Mouse (Mus musculus) stomach, embryonic 14.5 days (tissue): Measurements from ENCODE around the gene Zfp28. TPM values are rescaled to one million over a fixed set of nuclear protein-coding genes. Genes with fewer than 3 reads are reported as not detected.

Experiments
- ATAC-seq: fragments of 200-750 bp; cut with Nextera tagmentation; 2 replicates; pipeline ENCODE4 v1.8.0; 2017; ENCODE audit warnings: low read depth, moderate TSS enrichment; ENCODE audit not compliant: insufficient number of reproducible peaks, insufficient read depth, low FRiP score
- H3K27ac ChIP-seq: fragments of 300-500 bp; sonication (generic); 2 replicates; pipeline ENCODE4 v1.5.1; 2014; ENCODE audit warnings: mild to moderate bottlenecking, low read length, moderate library complexity, mixed read lengths
- H3K27me3 ChIP-seq: fragments of 300-500 bp; sonication (generic); 2 replicates; pipeline ENCODE4 v1.6.1; 2014; ENCODE audit warnings: low read length, control low read depth, mixed read lengths; ENCODE audit not compliant: control insufficient read depth, insufficient read depth
- H3K36me3 ChIP-seq: fragments of 300-500 bp; sonication (generic); 2 replicates; pipeline ENCODE4 v1.6.1; 2014; ENCODE audit warnings: mild to moderate bottlenecking, control low read depth, low read length, moderate library complexity, mixed read lengths; ENCODE audit not compliant: control insufficient read depth, insufficient read depth
- H3K4me1 ChIP-seq: fragments of 300-500 bp; sonication (generic); 2 replicates; pipeline ENCODE4 v1.6.1; 2014; ENCODE audit warnings: low read length, control low read depth, mixed read lengths; ENCODE audit not compliant: control insufficient read depth, insufficient read depth
- H3K4me2 ChIP-seq: fragments of 300-500 bp; sonication (generic); replicated peaks from 2 replicates; pipeline ENCODE4 v1.6.1; 2014; ENCODE audit warnings: low read depth, low read length, control low read depth
- H3K4me3 ChIP-seq: fragments of 300-500 bp; sonication (generic); 2 replicates; pipeline ENCODE4 v1.5.1; 2014; ENCODE audit warnings: low read depth, low read length, control low read depth
- H3K9ac ChIP-seq: fragments of 300-500 bp; sonication (generic); replicated peaks from 2 replicates; pipeline ENCODE4 v1.6.1; 2014; ENCODE audit warnings: low read depth, mild to moderate bottlenecking, control low read depth, low read length, moderate library complexity, mixed read lengths
- H3K9me3 ChIP-seq: fragments of 300-500 bp; sonication (generic); 2 replicates; pipeline ENCODE4 v1.6.1; 2016; ENCODE audit warnings: low read depth, low read length, control low read depth; ENCODE audit not compliant: control insufficient read depth
- WGBS: fragments of 180-500 bp; shearing (Covaris S2); extraction: QIAGEN DNeasy Blood & Tissue Kit; methylation state at CpG from one replicate; pipeline ENCODE4 v1.1.7; 2014; 5-methylcytosine and 5-hydroxymethylcytosine counted together
- polyA plus RNA-seq: library from polyadenylated mRNA; unstranded; fragments of >200 nt; fragmentation: Nextera tagmentation; extraction: Ambion mirVana; gene quantifications from 2 replicates; pipeline ENCODE4 v1.2.1, GENCODE M21; 2014

Zfp28 gene
- polyA plus RNA-seq, 1 experiment from 2014 or later = 8.9 TPM

DNA sequence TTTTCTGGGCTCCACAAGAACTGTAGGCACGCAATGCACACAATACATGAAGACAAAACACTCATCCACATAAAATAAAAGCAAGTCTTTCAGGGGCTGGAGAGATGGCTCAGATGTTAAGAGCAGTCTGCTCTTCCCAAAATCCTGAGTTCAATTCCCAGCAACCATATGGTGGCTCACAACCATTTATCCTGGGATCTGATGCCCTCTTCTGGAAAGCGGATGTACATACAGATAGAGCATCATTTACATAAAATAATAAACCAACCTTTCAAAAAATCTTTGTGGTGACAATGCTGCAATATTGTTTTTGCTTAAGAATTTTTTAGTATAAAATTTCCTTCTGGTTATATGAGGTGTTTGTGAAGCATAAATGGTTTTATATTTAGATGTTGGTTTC lies 1.7 kb upstream of the Zfp28 start:
- no peak overlapping the region for H3K9ac ChIP-seq
- 81% methylated on average over 2 of the region's 2 CpGs for WGBS
- no peaks in the 10 kb centered on the region for H3K27me3 ChIP-seq
- no peak overlapping the region for H3K4me3 ChIP-seq
- no peak overlapping the region for H3K4me2 ChIP-seq
- no peak for ATAC-seq
- no peak overlapping the region for H3K27ac ChIP-seq
- no peaks in the 10 kb centered on the region for H3K36me3 ChIP-seq
- no peaks in the 10 kb centered on the region for H3K9me3 ChIP-seq
- H3K4me1 ChIP-seq = peaks cover 6% of the 10 kb centered on the region; the same call in 1 of the 2 replicates

DNA sequence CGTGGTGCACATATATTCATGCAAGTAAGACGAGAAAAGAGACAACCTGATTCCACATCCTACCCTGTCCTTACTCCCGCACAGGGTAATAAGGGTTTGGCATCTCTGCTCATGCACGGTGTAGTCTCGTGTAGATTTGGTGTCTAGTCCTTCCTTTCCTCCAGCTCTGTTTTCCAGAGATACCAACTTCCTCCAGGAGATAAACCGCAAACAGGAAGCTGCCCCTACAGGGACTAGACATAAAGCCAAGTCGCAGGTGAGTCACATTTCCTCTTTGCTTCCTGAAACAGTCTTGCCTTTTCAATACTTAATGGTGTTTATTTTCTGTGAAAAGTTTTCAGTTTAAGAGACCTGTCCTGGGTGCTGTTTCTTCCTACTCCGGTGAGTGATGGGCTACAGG lies 916 bp downstream of the Zfp28 start:
- Histone ChIP-seq H3K4me1 (peaks cover 6% of the 10 kb centered on the region; the same call in 1 of the 2 replicates), H3K4me2 (peak overlapping the region; percentile 70), H3K27me3 (no peaks in the 10 kb centered on the region), H3K9me3 (no peaks in the 10 kb centered on the region), H3K27ac (no peak overlapping the region), H3K9ac (no peak overlapping the region), H3K4me3 (peak overlapping the region; percentile 64), H3K36me3 (no peaks in the 10 kb centered on the region)
- ATAC-seq = no peak
- 68% methylated on average over 8 of the region's 8 CpGs for WGBS

DNA sequence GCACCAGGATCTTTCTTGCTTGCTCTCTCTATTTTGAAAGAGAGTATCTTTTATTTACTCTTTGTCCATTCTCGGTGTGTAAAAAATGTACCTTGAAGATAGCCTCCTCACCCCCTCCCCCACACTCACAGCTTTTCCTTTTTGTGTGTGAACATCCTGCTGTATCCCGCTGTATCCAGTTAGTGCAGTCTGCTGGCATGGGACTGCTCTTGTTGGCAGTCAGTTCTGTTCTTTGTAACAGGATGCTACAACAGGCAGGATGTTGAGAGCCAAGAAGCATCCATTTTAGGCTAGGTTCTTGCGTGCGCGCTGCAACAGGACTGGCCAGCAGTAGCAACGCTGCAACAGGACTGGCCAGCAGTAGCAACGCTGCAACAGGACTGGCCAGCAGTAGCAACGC lies 3.9 kb downstream of the Zfp28 start:
- Histone ChIP-seq H3K4me2 (no peak overlapping the region), H3K4me3 (no peak overlapping the region), H3K27me3 (no peaks in the 10 kb centered on the region), H3K36me3 (peaks cover 6% of the 10 kb centered on the region), H3K27ac (no peak overlapping the region), H3K4me1 (peaks cover 6% of the 10 kb centered on the region; the same call in 1 of the 2 replicates), H3K9me3 (no peaks in the 10 kb centered on the region), H3K9ac (no peak overlapping the region)
- 93% methylated on average over 8 of the region's 8 CpGs for WGBS
- no peak for ATAC-seq

DNA sequence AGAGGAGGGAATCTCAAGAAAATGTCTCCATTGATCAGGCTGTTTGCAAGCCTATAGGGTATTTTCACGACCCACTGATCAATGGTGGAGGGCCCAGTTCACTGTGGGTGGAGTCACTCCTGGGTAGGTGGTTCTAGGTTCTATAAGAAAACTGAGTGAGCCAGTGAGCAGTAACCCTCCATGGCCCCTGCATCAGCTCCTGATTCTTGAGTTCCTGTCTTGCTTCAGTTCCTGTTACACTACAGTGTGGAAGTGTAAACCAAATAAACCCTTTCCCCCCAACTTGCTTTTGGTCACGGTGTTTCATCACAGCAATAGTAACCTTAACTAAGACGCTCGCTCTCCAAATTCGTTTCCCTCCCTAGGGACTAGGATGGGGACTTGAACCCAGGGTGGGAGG lies 5.9 kb downstream of the Zfp28 start:
- peaks cover 6% of the 10 kb centered on the region for H3K36me3 ChIP-seq
- no peak overlapping the region for H3K4me2 ChIP-seq
- no peak for ATAC-seq

DNA sequence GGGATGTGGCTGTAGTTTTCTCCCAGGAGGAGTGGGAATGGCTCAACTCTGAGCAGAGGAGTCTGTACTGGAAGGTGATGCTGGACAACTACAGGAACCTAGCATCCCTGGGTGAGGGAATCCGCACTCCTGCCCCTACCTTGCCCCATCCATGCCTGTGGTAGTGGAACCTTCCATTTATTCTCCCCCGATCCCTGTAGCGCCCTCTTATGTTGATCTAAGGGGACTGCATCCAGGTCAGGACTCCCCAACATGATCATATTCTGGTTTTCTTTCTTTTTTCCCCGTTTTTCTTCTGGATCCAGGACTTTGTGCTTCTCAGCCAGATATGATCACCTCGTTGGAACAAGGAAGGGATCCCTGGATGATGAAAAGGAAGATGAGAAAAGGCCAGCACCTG lies 6.4 kb downstream of the Zfp28 start:
- Histone ChIP-seq H3K27ac (no peak overlapping the region), H3K4me1 (no peaks in the 10 kb centered on the region), H3K9me3 (no peaks in the 10 kb centered on the region), H3K27me3 (no peaks in the 10 kb centered on the region), H3K4me2 (no peak overlapping the region), H3K9ac (no peak overlapping the region), H3K4me3 (no peak overlapping the region), H3K36me3 (peaks cover 6% of the 10 kb centered on the region)
- ATAC-seq = no peak
- 67% methylated on average over 5 of the region's 5 CpGs for WGBS

More for the DNA sequence above, 5.9 kb downstream of the Zfp28 start:
- H3K27me3 ChIP-seq = no peaks in the 10 kb centered on the region
- H3K9ac ChIP-seq = no peak overlapping the region
- no peaks in the 10 kb centered on the region for H3K9me3 ChIP-seq
- no peak overlapping the region for H3K27ac ChIP-seq
- 89% methylated on average over 5 of the region's 5 CpGs for WGBS
- no peak overlapping the region for H3K4me3 ChIP-seq
- H3K4me1 ChIP-seq = peaks cover under 1% of the 10 kb centered on the region; the same call in 1 of the 2 replicates

DNA sequence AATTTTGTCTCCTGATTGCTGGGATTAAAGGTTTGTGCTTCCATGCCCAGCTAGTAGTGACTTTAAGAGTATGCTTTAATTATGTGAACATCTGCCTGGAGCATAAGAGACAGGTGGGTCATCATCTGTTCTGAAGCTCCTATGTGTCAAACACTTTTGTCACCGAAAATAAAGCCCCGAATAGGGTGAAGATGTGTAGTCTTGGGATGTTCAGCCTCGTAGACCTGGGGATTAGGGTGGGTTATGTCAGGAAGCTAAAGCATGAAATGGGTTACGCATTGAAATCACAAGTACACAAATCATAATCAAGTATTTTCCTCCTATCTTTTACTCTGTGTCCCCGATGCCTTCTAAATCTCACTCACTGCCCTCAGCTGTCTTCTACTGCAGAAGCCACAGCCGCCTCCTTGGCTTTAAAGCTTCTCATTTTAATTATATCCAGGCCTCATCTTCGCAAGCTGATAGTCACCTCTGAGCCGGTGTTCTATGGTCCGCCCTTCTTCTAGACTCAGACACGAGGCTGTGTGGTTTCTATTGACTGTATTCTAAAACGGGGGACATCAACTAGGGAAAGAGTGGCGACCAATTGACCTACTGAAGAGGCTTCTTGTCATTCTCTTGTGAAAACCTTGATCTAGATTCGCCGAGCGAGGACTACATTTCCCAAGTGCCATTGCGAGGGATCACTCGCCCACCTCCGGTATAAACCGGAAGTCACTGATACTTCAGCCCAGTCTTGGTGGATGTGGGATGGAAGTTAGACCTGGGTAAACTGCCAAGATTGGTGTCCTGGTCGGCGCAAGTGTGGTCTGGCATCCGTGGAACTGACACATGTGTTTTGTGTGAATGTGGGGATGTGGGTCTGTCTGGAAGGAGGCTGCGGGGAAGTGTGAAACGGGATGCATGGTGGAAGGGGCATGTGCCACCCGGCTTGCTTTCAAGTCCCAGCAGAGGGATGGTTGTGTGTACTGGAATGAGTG lies 15.2 kb downstream of the Zfp28 start, which contains the start of gene Smim17:
Gene Smim17 (plus strand): TSS at position 720 of the 980 bp plus-strand sequence.
- Histone ChIP-seq H3K9ac (no peak within 1 kb of the TSS), H3K27me3 (no peaks in the 10 kb centered on the region)
- WGBS = 27% methylated on average over 25 of the region's 25 CpGs

DNA sequence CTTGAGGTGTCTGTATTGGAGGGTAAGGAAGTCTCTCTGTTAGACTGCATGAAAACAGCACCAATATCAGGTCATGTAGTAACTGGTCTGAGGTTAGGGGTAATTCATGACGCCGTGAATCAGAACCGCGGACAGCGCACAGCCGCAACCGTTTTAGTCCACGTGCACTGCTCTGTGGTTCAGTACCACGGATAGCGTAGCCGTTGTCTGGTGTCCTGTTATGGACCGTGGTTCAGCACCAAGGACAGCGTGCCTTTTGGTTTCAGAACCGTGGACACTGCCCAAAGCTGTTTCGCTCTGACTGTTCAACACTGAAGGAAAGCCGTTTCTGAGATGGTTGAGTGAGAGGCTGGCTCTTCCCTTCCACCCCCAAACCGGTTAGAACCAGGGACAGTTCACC lies 26.9 kb downstream of the Zfp28 start, which contains the start of gene Gm20715:
Gene Gm20715 (plus strand): TSS at position 235 of the 400 bp plus-strand sequence.
- H3K4me1 ChIP-seq = no peaks in the 10 kb centered on the region
- 1% methylated on average over 17 of the region's 17 CpGs for WGBS
- peak; percentile 92 for ATAC-seq
- H3K36me3 ChIP-seq = no peaks in the 10 kb centered on the region
- no peak within 1 kb of the TSS for H3K4me3 ChIP-seq
- no peak within 1 kb of the TSS for H3K27ac ChIP-seq
- no peak within 1 kb of the TSS for H3K4me2 ChIP-seq
- no peak within 1 kb of the TSS for H3K9ac ChIP-seq
- no peaks in the 10 kb centered on the region for H3K9me3 ChIP-seq
- H3K27me3 ChIP-seq = no peaks in the 10 kb centered on the region

More for the DNA sequence above, 15.2 kb downstream of the Zfp28 start, which contains the start of gene Smim17:
- Histone ChIP-seq H3K36me3 (no peaks in the 10 kb centered on the region; the same call in none of the 2 replicates), H3K9me3 (no peaks in the 10 kb centered on the region), H3K4me1 (no peaks in the 10 kb centered on the region), H3K4me2 (peak within 1 kb of the TSS; percentile 63), H3K27ac (no peak within 1 kb of the TSS), H3K4me3 (peak within 1 kb of the TSS; percentile 39)
- peak; percentile 85; the same call in 1 of the 2 replicates for ATAC-seq

DNA sequence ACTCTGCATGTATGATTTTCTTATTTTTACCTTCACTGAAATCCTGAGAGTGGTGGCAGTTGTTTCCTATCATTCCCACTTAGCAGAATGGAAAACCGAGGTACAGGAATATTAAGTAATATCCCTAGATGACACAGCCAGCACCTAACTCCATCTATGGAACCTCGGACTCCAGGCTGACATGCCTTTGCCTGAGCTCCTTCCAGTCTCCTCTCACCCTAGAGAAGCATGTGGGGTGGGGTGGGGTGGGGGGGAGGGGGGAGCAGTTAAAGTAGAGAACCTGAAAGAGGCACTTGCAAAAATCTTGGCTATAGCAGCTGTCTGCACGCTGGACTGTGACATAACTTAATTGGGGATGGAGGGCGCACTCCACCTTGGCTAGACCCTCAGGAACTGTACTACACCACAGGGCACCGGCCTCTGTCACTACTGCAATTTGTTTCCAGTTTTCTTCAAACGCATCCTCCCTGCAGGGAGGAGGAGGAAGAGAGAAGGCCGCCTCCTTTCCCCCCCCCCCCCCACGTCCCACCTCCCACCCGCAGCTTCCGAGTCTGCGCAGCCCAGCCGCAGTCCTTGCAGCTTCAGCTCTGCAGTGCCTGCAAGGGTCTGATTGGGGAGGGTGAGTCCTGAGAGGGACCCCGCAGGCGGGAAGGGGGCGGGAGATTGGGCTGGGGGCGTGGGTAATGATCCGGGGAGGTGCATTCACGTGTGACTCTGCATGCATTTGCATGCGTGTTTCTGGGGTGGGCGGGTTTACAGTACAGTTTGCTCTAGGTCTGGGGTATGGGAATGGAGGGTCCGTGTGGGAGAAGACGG lies 31.7 kb downstream of the Zfp28 start:
- Histone ChIP-seq H3K9ac (no peak overlapping the region), H3K27ac (no peak overlapping the region), H3K27me3 (no peaks in the 10 kb centered on the region), H3K4me2 (no peak overlapping the region), H3K4me1 (no peaks in the 10 kb centered on the region), H3K36me3 (no peaks in the 10 kb centered on the region), H3K9me3 (no peaks in the 10 kb centered on the region), H3K4me3 (no peak overlapping the region)
- 0 out of 2 replicates have a peak, but pooled peaks have one; percentile 28 for ATAC-seq
- 7% methylated on average over 20 of the region's 22 CpGs for WGBS
